Mouse (Mus musculus) layer of hippocampus, adult 18-20 months (tissue): ENCODE measurements at regions not wholly inside any gene's neighbourhood (a gene's known extent, or its start where the extent isn't known, plus 50 kb on each side); places are given as distances from the start of the nearest gene placed in this dataset.
"Not testable (repeated sequence)": the region's sequence is repeated elsewhere in the genome, so short reads cannot be mapped to it uniquely, and the experiment has no call there.

Source experiments
- DNase-seq, 2 experiments: peaks; one replicate each; pipeline ENCODE4 v3.0.0; 2022; ENCODE audit warnings: low spot score in 2 of 2

DNA sequence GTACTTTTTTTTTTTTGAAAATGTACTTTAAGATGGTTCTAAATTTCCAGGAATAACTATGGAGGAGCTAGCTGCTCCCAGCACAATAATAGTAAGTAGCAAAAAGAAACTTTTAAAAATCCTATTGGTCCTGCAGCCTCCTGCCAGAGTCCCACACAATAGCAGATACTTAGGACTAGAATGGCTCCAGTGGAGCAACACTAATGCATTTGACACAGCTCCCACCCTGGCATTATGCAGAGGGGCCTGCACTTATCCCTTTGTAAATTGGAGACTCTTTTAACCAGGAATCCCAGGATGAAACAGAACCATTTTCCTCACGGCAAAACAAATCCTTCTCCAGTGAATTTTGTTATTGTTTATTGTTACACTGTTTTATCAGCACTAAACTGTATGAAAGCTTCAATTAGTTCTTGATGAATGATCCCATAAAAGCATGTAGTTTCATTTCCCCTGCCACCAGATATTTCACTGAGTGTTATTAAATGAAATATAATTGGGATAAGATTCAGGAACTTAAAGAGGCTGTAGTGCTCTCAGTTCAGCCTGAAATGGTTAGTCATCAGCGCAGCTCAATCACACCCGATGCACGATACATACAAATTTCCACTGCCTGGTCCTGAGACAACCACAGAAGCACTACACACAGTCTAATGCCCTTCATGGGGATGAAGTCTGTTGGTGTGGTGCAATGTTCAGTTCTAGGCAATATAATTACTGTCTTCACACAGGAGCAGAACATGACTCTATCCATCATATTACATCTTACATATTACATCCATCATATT lies 708.6 kb upstream of the Mms22l start:
- DNase-seq: no peak

DNA sequence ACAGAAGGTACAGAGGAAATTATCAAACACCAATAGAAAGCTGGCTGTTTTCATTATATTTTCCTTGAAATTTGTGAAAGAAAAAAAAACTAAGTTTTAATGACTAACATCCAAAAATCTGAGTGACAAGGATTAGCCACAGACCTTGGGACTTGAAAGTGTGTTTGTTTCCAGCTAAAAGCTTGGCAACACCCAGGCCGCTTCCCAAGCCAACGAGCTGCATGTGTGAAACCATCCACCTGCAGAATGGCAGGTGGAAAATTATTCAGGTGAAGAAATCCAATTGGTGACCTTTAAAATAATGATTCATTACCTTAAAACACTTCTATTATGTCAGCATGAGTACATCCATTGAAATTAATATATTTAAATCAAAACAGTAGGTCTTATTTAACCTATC lies 672.7 kb upstream of the Mms22l start:
- no peak for DNase-seq

DNA sequence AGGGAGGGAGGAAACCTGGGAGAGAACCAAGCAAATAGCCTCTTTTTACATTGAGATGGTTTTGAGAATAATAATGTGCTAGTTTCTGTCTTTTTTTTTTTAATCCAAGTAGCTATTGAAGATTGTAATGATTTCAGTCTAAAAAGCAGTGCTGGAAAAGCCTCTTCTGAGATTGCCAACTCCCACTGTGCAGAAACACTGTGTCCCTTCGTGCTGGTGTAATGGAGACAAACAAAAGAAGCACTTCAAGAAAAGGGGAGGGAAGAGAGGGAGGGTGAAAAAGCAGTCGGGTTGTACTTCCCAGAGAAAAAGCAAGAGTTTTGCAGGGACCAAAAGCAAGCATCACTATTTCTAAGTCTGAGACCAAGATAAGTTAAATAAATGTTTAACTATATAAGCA lies 669.4 kb upstream of the Mms22l start:
- peak in 1 of 2 experiments; percentile 49 for DNase-seq

DNA sequence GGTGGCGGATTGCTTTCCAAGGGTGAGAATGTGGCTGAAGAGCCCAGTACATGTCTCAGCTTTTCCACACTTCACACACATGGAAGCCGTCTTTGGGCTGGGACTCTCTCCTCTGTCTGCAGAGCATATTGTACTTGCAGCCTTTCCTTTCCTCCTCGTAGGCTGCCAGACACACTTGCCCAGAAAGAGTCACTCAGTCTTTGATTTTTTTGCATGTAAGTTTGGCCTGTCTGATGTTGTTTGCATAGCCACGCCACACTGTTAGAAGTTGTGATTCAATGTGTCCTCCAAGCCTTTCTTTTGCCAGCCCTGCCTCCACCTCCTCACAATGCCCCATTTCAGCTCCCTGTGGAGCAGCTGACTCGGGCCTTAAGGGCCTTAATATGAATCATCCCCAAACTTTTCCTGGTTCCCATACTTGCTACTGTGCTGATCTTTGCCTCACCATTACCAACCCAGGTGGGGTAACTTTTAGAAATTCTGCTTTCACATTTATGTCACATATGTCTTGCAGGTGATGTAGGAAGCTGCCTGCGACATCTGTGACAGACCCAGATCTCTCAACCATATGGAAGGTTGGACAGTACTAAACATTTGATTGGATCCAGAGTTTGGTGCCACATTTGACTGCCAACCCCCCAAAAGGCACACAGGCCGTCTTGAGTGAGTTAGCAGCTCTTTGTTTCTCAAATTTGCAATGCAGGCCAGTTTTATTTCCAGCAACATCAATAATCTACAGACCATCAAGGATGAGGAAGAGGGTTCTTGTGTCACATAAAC lies 663.7 kb upstream of the Mms22l start:
- peak in 1 of 2 experiments; percentile 9 for DNase-seq

DNA sequence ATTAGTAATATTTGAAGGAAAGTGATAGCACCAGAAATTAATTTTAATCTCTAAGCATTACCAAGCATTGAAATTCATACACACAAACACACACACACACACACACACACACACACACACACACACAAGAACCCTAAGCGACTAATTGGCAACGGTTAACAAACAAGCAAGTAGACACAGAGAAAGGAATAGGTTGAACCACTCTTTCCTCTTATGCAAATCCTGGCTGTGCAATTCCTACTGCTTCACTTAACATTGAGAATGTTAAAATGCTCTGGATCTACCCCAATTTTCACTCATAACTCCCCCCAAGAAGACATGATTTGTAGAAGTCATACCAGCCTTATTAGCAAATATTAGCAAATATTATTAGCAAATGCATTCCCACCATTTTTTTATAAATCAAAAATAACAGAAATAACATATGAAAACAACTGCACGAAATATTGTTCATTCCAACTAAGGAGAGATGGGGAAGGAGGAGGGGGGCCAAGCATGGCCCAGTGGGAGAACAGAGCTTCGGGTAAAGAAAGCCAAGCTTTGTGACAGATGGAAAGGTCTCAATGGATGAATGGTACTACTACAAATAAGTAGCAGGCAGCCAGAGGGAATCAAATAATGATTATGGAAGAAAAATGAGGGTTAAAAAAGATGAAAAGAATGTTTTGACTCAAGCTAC lies 652.5 kb upstream of the Mms22l start:
- no peak for DNase-seq

DNA sequence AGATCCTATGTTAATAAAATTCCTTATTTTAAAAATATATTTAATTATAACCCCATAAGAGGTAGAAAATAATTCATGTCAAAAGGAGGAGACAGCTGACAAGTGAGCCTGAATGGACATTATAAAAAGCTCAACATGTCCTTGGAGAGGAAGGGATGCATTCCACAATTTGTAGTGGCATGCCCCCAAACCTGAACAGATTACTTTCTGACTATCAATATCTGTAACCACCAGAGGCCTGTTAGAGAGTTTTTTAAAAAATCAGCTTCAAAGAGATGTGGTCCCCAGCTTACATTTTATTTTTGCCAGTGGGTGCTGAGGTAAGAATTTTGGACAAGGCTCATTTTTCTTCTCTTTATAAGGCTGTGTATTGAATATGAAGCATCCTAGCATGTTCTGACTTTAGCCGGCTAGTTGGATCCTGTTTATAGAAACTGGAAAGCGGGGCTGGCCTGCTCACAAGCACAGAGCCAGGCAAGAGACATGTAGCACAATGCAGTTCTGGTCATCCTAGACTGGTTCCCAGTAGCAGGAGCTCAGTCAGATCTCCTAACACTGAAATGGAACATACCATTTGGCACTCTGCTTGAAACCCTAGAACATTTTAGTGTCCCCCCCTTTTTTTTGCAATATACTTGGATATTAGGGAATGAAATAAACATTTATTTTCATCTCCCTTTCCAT lies 651.8 kb upstream of the Mms22l start:
- no peak for DNase-seq

DNA sequence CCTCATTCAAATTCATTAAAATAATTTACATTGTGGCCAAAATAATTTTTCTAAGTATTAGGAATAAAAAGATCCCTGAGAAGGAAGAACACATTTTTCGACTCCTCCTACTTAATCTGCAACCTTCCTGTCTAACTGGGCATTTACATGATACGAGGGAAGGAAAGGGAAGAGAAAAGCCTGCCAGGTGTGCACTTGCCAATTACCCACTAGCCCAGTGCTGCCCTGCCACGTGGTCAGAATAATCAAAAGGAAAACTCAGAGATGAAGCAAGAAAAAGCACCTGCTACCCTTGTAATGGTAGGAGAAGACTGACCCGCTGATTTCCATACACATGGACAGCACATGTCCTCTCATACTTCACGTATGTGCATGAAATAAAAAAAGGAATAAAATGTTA lies 651.0 kb upstream of the Mms22l start:
- no peak for DNase-seq

DNA sequence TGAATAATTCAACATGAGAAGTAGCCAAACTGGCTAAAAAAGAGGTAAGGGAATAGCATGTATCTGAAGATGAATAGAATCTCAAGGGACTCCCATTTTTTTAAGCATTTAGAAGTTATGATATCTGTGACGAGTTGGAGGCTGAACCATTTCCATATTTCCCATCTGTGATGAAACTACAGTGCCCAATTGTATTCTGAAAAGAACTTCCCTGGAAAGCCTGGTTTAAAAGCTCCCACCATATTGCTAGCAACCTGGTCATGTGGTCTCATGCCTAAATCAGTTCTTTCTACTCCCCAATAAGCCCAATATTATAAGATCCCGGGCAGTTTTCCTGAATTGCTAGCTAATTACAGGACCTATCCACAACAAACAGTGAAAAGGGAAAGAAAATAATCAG lies 645.6 kb upstream of the Mms22l start:
- DNase-seq: peak in 1 of 2 experiments; percentile 18

DNA sequence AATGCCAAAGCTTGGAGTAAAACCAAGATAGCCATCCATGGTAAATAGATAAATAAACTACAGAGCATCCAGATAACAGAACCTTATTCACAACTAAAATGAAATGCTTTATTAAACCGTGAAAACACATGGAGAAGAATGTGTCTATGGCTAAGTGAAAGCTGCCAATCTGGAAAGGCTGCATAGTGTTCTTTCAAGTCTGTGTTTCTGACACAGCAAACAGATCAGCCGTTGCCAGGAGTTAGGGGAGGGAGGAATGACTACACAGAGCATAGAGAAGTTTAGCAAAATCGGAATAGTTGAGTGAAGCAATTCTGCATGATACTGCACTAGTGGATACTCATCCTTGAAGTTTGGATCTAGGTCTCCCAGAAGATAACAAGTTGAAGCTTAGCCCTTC lies 633.8 kb upstream of the Mms22l start:
- peak; percentile 19 to 53 for DNase-seq

DNA sequence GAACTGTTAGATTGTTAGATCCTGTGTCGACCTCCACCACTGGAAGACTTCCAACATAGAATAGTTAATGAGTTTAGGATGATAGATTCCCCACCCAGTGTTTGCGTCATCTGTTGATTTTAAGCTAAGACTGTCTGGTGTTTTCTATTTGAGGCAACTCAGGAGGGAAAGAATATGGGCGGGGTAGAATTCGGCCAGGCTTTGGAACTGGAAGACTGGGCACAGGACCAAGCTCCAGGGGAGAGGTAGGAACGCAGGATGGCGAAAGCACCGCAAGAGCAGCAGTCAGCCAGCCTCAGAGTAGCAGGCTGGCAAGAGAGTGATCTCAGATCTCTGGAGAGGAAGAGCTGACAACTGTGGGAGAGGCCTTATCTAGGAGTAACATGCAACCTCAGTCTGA lies 616.2 kb upstream of the Mms22l start:
- no peak for DNase-seq

DNA sequence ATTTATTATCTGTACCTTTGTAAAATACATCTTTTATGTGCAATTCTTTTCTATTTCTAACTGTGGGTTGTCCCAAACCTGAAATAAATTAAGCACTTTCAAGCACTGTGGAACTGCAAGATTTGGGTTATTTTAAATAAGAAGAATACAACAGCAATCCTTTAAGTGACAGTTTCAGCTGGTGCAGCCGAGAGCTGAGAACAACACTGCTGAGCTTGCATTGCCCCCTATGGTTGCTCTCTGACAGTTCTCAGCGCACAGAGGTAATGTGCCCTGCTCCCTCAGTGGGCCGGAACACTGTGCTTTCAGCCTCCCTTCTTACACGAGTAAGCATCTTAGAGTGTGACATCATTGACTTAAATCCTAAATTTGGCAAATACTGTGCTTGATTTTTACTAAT lies 582.9 kb upstream of the Mms22l start:
- peak in 1 of 2 experiments; percentile 31 for DNase-seq

DNA sequence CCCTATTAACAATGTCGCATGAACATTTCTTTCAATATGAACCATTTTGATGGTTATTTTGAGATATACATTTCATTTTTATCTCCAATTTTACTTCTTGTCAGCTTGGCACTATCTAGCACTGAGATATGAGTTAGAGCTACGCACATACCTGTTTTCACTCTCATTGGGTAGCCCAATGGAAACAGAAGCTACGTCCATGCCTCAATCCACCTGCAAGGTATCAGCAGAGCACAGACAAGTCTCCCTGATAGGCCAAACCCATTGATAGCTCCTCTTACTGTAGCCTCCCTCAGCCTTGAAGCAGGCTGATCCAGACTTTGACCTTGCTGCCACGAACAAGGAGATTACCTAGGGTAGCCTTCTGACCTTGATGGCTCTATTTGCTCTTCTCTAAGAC lies 582.4 kb upstream of the Mms22l start:
- no peak for DNase-seq

DNA sequence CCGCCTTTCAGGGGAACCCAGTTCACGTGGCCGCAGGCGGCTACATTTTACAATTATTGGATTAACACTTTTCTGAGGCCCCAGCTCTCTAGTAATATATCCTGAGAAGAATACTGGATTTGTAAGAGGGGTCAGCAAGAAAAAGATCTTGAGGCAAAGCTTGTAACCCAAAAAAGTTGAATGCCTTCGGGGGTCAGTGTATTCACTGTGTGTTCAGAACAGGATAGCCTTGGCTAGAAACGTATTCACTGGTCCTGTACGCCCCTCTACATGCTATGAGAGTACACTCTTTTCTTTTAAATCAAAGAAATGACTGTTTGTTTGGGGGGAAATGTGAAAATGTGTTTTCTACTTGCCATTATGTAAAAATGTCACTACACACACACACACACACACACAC lies 581.8 kb upstream of the Mms22l start:
- no peak for DNase-seq

DNA sequence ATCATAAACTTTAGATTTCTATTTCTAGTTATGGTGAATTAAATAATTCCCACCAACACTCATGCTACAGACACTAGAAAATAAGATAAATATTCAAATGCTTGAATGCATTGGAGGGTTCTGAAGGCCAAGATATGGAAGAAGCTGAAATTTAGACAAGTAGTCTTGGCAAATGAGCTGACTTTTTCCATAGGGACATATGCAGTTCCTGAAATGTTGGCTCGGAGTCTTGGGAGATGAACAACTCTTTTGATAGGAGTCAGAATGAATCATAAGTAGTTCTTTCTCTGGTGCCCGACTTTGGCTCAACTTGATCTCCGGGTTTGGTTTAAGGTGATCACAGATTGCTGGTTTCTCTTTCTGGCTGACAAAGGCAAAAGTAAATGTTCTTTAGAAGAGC lies 574.7 kb upstream of the Mms22l start:
- DNase-seq: no peak

DNA sequence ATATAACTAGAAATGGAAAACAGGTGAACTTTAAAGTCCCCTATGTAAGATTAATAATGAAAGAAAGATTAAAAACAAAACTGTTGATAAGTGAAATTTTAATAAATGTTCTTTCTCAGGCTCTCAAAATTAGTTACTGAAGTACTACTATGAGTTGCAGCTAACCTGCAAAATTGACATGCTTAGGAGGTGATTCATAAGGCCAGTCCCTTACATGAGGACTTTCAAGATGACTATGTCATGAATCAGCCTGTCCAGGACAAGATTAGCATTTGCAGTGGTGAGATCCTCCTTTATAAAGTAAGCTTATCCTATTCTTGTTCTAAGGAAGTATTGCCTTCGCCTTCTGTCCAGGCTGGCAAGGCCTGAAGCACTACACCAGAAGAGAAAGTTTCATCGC lies 542.1 kb upstream of the Mms22l start:
- no peak for DNase-seq

DNA sequence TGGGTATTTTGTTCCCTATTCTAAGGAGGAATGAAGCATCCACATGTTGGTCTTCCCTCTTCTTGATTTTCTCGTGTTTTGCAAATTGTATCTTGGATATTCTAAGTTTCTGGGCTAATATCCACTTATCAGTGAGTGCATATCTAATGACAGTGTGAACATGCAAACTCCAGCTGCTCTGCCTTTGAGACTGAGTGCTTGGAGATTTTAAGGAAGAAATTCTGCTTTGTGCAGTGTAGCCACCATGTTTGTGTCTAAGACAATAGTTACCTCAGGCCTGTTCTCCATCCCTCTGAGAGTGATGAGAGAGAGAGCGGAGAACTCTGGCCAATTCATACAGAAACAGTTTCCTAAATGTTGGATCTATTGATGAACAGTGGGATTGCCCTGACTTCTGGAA lies 514.1 kb upstream of the Mms22l start:
- DNase-seq: not testable (repeated sequence)

DNA sequence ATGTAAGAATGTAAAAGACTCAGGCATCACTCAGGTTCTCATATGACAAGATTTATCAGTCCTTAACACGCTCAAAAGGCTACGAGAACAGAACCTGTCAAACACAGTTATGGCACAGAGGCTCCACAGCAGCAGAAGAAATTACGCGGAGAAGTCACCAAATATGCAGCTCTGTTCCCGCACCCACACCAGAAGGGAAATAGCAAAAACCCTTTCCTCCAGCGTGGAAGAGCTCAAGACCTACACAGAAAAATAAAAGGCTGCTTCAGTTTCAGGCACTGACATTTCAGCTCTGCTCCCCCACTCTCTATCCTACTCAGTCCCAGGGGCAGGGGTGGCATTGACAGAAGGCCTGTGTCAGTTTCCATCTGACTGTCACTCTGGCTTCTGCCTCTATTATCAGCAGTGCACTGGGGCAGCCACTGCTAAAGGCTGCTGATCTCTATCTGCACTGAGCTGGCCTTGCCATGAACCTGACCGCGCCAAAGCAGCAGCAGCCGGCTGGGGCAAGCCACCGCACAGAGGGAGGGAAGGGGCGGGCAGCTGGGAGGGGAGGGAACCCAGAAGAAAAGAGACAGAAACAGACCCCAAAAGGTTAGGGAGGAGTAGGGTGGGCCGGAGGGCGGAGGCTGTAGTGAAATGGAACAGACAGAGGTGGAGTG lies 513.3 kb upstream of the Mms22l start:
- peak; percentile 8 to 14 for DNase-seq

DNA sequence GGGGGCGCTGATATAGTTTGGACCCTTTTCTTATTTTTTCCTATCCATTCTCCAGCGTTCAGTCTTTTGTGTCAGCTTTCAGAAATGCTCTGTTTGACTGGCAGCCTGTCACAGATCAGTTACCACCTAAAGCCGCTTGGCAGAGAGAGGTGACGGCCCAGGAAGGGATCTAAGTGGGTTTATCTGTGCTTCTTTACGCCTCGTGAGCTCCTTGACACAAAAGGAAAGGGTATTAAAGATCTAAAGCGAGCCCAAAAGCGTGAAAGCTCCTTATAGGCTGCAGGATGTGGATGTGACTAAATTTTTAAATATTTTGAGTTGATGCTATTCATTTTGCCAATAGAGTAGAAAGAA lies 512.8 kb upstream of the Mms22l start:
- peak in 1 of 2 experiments; percentile 4 for DNase-seq

DNA sequence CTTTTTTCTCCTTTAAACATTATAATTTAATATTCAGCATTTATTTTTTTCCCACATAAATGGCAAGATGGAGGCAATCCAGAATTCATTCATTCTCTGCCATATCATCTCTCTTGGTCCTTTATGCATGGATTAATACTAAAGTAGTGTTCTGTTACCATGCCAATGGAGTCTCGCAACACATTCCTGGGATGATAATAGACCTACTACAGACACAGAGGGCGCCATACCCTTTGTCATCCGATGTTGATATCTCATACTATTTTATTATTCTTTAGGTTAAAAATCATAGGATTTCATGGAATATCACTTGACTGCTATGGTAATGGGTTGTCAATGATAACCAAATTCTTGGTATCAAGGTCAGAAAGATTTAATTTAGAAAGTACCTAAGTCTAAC lies 512.2 kb upstream of the Mms22l start:
- DNase-seq: no peak

DNA sequence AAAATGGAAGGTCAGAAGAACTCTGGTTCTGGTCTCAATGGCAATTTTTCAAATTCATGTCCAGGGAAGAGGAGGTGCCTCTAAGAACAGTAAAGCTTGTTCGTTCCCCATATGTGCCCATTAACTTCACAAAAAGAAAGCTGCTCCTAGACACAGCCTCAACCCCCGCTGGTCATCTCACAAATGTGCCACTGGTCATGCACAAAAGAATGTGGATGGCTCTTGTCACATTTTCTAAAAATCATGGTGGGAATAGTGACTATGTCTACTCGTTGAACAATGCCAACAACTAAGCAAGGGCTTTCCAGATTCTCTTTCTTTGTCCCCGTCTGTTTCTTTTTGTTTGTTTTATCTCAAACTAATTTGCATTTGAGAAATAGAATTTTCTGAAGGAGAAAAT lies 510.3 kb upstream of the Mms22l start:
- no peak for DNase-seq

DNA sequence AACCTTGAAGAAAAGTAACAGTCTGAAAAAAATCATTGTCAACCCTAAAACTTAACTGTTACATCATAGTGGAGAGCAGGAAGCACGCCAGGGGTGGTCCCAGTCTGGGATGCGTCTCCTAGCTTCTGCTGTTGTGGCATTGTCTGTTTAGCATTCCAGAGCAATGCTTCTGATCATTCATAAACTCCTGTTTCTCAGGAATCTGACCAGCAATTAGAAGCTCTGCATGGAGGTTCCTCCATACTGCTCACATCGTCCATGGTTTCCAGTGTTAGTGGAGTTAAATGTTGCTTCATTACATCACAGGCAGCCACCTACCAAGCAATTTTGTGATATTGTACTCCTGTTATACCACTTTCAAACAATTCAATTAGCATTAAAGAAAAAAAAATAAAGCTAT lies 502.4 kb upstream of the Mms22l start:
- no peak for DNase-seq
